Mouse (Mus musculus) lung, postnatal 0 days (tissue): Measurements from ENCODE around the gene 1700017B05Rik. TPM values are rescaled to one million over a fixed set of nuclear protein-coding genes. Genes with fewer than 3 reads are reported as not detected.

Experiments
- ATAC-seq: fragments of 200-750 bp; cut with Nextera tagmentation; 2 replicates; pipeline ENCODE4 v1.8.0; 2017; ENCODE audit warnings: moderate library complexity
- DNase-seq: peaks from one replicate; pipeline ENCODE4 v3.0.0-alpha.2; 2016; ENCODE audit warnings: low spot score
- H3K27ac ChIP-seq: fragments of 300-500 bp; sonication (generic); 2 replicates; pipeline ENCODE4 v1.5.1; 2014; ENCODE audit warnings: antibody characterized with exemption, mild to moderate bottlenecking, low read length, mixed read lengths
- H3K27me3 ChIP-seq: fragments of 300-500 bp; sonication (generic); replicated peaks from 2 replicates; pipeline ENCODE4 v1.6.1; 2014; ENCODE audit warnings: low read length, mixed read lengths; ENCODE audit not compliant: insufficient read depth
- H3K36me3 ChIP-seq: fragments of 300-500 bp; sonication (generic); 2 replicates; pipeline ENCODE4 v1.6.1; 2014; ENCODE audit warnings: low read length, mixed read lengths; ENCODE audit not compliant: insufficient read depth
- H3K4me1 ChIP-seq: fragments of 300-500 bp; sonication (generic); 2 replicates; pipeline ENCODE4 v1.6.1; 2014; ENCODE audit warnings: antibody characterized with exemption, low read depth, low read length, mixed read lengths; ENCODE audit not compliant: insufficient read depth
- H3K4me2 ChIP-seq: fragments of 300-500 bp; sonication (generic); replicated peaks from 2 replicates; pipeline ENCODE4 v1.6.1; 2014; ENCODE audit warnings: low read depth, mild to moderate bottlenecking, low read length, moderate library complexity, mixed read lengths
- H3K4me3 ChIP-seq: fragments of 300-500 bp; sonication (generic); 2 replicates; pipeline ENCODE4 v1.5.1; 2014; ENCODE audit warnings: low read depth, low read length
- H3K9ac ChIP-seq: fragments of 300-500 bp; sonication (generic); replicated peaks from 2 replicates; pipeline ENCODE4 v1.6.1; 2014; ENCODE audit warnings: low read depth, mild to moderate bottlenecking
- H3K9me3 ChIP-seq: fragments of 300-500 bp; sonication (generic); 2 replicates; pipeline ENCODE4 v1.6.1; 2016; ENCODE audit warnings: low read length, mixed read lengths
- CTCF ChIP-seq: IDR thresholded peaks from 2 replicates; pipeline ENCODE4 v1.5.1; 2016; ENCODE audit warnings: antibody characterized with exemption, mild to moderate bottlenecking
- EP300 ChIP-seq: IDR thresholded peaks from 2 replicates; pipeline ENCODE4 v1.6.1; 2016; ENCODE audit warnings: antibody characterized with exemption, mild to moderate bottlenecking, control low read depth
- whole genome bisulfite sequencing: fragments of 180-500 bp; shearing (Covaris S2); extraction: QIAGEN DNeasy Blood & Tissue Kit; methylation state at CpG from one replicate; pipeline ENCODE4 v1.1.7; 2014; 5-methylcytosine and 5-hydroxymethylcytosine counted together
- polyA plus RNA-seq: library from polyadenylated mRNA; unstranded; fragments of >200 nt; fragmentation: Nextera tagmentation; extraction: Ambion mirVana; gene quantifications from 2 replicates; pipeline ENCODE4 v1.2.1, GENCODE M21; 2015

1700017B05Rik gene
- polyA plus RNA-seq, 1 experiment from 2014 or later: 15.6 TPM

DNA sequence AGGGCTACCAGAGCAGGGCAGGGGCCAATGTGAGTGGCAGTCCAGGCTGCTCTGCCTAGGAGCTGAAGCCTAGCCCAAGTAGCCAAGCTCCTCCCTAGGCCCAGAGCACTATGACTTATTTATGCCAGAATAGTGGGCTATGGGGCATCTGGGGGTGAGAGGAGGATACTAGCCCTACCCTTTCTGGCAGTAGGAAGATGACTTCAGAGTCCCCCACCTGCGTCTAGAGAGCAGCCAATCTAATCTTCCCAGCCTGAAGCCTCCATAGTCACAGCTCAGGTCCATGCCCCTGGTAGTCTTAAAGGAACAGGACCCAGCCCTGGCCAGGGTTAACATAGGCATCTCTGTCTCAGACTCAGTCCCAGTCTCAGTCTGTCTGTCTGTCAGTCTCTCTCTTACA is 7.0 kb upstream of the 1700017B05Rik start:
- Histone ChIP-seq H3K9ac (no peak overlapping the region), H3K27ac (no peak overlapping the region), H3K4me2 (no peak overlapping the region), H3K9me3 (no peaks in the 10 kb centered on the region), H3K4me1 (no peaks in the 10 kb centered on the region), H3K36me3 (no peaks in the 10 kb centered on the region), H3K27me3 (no peaks in the 10 kb centered on the region), H3K4me3 (no peak overlapping the region)
- ATAC-seq (no peak), DNase-seq (no peak)
- TF ChIP-seq CTCF (no peak), EP300 (no peak)
- WGBS: 42% methylated on average over 1 of the region's 1 CpGs

DNA sequence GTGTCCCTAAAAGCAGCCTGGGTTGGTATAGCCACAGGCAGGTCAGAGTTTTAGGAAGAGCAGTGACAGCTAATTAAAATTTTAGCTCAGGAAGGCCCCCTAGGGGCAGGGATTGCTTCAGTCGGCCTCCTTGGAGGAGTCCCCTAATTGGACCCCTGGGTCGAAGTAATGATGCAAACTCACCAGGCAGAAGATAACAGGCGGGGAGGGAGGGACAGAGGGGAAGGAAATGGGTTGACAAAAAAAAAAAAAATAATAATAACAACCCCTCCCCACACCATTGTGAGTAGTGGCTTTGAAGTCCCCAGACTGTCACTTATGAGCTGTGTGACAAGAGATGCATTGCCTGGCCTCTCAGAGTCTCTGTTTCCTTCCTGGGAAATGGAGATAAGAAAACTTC is 6.2 kb upstream of the 1700017B05Rik start:
- Histone ChIP-seq H3K4me3 (no peak overlapping the region), H3K9ac (no peak overlapping the region), H3K4me2 (no peak overlapping the region), H3K36me3 (no peaks in the 10 kb centered on the region), H3K9me3 (no peaks in the 10 kb centered on the region), H3K27me3 (no peaks in the 10 kb centered on the region), H3K27ac (no peak overlapping the region; the same call in 1 of the 2 replicates), H3K4me1 (no peaks in the 10 kb centered on the region)
- DNase-seq (peak; percentile 62), ATAC-seq (peak; percentile 66)
- 19% methylated on average over 3 of the region's 3 CpGs for WGBS
- TF ChIP-seq EP300 (peak; percentile 95), CTCF (peak; percentile 53)

DNA sequence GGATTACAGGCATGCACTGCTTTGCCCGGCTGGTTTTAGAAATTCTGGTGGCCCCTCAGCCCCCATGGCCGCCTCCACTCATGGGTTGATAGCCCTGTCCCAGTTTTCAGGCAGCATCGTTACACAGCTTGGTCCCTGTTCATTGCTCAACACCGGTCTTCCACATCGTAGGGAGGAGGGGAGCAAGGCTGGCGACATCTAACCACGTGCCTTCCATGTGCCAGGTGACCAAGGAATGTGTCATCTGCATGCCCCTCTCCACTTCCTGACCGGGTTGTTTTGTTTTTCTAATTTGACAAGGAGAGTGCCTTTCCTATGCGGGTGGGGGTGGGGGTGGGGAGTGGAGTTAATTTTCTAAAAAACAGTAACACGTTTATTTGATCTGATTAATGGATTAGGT is 5.7 kb upstream of the 1700017B05Rik start:
- no peak overlapping the region for H3K9ac ChIP-seq
- no peaks in the 10 kb centered on the region for H3K36me3 ChIP-seq
- no peaks in the 10 kb centered on the region for H3K27me3 ChIP-seq
- no peaks in the 10 kb centered on the region for H3K4me1 ChIP-seq
- WGBS: 27% methylated on average over 10 of the region's 10 CpGs
- H3K4me2 ChIP-seq: no peak overlapping the region
- no peaks in the 10 kb centered on the region for H3K9me3 ChIP-seq
- H3K4me3 ChIP-seq: no peak overlapping the region
- peak; percentile 42 for DNase-seq
- H3K27ac ChIP-seq: no peak overlapping the region; the same call in 1 of the 2 replicates
- no peak for TF ChIP-seq CTCF
- no peak for TF ChIP-seq EP300
- peak; percentile 37 for ATAC-seq

DNA sequence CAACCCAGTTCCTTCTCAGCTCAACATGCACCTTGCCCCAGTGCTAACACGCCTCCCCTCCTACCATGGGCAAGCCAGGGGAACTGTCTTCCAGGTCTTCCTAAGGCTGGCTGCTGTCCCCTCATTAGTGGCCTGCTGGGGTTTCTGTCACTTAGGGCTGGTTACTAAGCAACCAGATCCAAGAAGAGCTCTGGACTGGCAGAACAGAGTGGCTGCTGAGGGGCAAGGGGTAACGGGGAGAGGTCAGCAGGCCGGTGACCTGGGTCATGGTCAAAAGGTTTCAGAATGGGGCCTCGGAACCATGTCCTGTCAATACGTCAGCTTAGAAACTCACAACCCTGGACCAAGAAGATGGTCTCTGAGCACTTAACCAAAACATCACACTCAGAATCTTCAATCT is 5.0 kb upstream of the 1700017B05Rik start:
- H3K27me3 ChIP-seq: no peaks in the 10 kb centered on the region
- no peak overlapping the region for H3K4me3 ChIP-seq
- no peaks in the 10 kb centered on the region for H3K4me1 ChIP-seq
- H3K27ac ChIP-seq: no peak overlapping the region
- ATAC-seq (no peak), DNase-seq (no peak)
- no peak overlapping the region for H3K4me2 ChIP-seq
- 68% methylated on average over 5 of the region's 5 CpGs for WGBS
- no peaks in the 10 kb centered on the region for H3K36me3 ChIP-seq
- no peaks in the 10 kb centered on the region for H3K9me3 ChIP-seq
- no peak overlapping the region for H3K9ac ChIP-seq
- TF ChIP-seq CTCF (no peak), EP300 (no peak)

DNA sequence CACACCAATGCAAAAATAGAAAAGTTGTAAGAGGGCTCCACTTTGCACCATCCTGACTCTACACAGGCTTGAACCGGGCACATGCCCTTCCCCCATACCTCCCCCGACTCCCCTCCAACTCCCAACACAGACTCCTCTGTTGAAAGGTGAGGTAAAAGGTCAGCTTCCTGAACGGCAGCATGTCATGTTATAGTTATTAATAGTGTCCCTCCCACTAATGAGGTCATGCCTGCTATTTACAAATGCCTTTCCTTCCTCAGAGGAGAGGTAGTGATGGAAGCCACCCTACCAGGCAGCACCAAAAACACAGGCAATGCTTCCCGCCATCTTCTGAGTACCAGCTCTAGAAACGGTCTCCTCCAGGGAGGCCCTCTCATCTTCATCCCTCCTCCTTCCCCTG is 2.7 kb upstream of the 1700017B05Rik start:
- WGBS: 25% methylated on average over 5 of the region's 5 CpGs
- H3K4me1 ChIP-seq: peaks cover 8% of the 10 kb centered on the region
- DNase-seq: peak; percentile 57
- ATAC-seq: no peak
- H3K9ac ChIP-seq: no peak overlapping the region
- no peak overlapping the region for H3K4me2 ChIP-seq
- H3K27ac ChIP-seq: no peak overlapping the region
- TF ChIP-seq EP300 (peak; percentile 81), CTCF (no peak)
- no peaks in the 10 kb centered on the region for H3K9me3 ChIP-seq
- H3K27me3 ChIP-seq: no peaks in the 10 kb centered on the region
- no peak overlapping the region for H3K4me3 ChIP-seq
- H3K36me3 ChIP-seq: no peaks in the 10 kb centered on the region

DNA sequence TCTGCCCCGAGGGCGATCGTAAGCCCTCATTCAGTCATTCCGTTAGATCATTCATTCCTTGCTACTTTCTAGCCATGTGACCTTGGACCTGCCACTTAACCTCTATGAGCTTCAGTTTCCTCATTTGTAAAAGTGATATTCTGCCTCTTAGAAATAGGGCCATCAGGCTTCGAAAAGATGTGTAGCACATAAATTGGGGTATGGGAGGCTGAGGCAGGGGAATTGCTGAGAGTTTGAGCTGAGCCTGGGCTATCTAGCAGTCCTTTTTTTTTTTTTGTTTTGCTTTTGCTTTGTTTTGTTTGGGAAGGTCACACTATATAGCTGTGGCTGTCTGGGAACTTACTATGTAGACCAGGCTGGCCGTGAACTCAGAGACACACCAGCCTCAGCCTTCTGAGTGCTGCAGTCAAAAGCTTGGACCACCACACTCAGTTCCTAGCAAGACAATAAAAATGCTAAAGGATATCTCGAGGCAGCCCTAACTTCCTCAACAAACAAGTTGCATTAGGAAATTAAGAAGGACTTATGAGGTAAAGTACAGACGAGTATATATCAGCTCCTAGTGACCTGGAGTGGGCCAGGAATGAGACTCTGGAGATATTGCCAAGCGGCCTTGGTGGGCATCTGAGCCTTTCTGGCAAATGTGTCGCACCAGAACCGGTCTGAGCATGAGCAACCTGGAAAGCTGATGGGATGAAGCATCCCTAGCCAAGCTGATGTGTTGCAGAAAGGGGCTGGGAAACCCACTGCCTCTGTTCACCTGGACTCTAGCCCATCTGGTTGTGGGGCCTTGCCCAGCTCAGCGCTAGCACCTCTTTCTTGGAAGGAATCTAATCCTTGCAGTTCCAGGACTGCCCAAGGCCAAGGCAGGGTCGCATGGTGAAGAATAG is 628 bp upstream of the 1700017B05Rik start:
- H3K9ac ChIP-seq: peak overlapping the region; percentile 91; the same call in 1 of the 2 replicates
- TF ChIP-seq EP300 (no peak), CTCF (no peak)
- 51% methylated on average over 13 of the region's 13 CpGs for WGBS
- H3K36me3 ChIP-seq: peaks cover 8% of the 10 kb centered on the region; the same call in 1 of the 2 replicates
- H3K4me3 ChIP-seq: peak overlapping the region; percentile 79
- peak overlapping the region; percentile 89; the same call in 1 of the 2 replicates for H3K27ac ChIP-seq
- H3K27me3 ChIP-seq: no peaks in the 10 kb centered on the region
- no peak for DNase-seq
- H3K9me3 ChIP-seq: no peaks in the 10 kb centered on the region
- H3K4me1 ChIP-seq: peaks cover 8% of the 10 kb centered on the region
- H3K4me2 ChIP-seq: peak overlapping the region; percentile 90
- ATAC-seq: no peak
